Mouse (Mus musculus): Measurements from ENCODE around the gene Phc2.

Gene Phc2

DNA sequence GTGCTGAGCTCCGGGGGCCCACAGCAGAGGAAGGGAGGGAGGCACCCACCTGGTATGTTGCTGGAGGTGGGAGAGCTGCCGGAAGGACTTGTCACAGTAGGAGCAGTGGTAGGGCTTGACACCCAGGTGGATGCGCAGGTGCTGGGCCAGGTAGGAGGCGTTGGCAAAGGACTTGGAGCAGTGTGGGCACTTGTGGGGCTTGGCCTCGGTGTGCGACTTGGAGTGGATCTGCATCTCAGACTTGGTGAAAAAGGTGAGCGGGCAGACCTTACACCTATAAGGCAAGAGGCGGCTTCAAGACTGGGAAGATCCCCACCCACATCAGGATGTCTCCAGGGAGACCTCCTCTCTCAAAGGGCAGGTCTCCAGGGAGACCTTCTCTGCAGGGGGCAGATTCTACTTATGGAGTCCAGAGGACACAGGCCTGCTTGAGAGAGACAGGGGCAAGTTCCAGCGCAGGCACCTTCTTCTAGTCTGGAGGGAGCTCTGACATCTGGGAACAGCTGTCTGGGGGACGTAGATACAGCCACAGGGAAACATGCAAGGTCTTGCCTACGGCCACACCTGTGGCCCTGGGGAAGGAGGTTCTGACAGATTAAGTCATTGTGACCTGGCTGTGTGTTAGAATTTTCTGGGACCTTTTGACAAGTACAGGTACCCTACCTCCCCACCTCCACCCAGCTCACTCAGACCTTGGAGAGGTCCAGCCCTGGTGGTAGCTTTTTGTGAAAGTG, 131.6 kb downstream of the Phc2 start:
- no peak for DNase-seq

DNA sequence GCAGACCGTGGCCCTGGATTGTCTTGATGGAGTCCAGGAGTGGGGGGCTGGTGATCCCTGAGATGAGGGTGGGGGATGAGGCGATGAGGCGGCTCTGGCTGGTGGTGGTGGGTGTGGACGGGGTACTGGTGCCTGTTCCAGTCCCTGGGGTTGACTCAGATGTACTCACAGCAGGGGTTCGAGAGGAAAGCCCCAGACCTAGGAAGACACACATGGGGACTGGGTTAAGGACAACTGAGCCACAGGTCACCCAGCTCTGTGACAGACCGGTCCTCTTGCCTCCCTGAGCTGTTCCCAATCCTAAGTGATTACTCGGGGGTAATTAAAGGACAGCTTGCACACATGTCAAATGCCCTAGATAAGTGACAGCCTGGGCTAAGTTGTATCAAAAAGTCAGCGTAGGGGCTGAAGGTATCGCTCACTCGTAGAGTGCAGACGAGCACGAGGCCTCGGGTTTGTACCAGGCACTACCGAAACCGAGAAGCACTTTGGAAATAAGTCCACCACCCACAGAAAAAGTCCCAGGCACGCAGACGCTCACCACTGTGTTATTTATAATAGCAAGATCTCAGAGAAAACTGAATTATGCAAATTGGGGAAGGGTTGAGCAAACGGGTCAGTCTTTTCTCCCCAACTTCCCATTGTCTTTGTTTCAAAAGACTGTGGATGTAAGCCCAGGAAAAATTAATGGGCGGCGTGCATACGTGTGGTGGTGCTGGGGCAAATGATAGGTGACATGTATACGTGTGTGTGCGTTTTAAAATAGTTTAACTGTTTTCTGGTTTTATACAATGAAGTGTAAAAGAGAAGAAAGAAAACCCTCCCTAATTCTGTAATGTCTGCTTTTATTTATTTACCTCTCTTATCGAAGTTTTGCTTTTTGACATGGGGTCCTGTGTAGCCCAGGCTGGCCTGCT, 132.8 kb downstream of the Phc2 start:
- DNase-seq, result no peak

- DNase-seq, result no peak
Measured at GRCm38 (mm10) chr4:128788108-128788507, 133.6 kb downstream of the Phc2 start.

DNA sequence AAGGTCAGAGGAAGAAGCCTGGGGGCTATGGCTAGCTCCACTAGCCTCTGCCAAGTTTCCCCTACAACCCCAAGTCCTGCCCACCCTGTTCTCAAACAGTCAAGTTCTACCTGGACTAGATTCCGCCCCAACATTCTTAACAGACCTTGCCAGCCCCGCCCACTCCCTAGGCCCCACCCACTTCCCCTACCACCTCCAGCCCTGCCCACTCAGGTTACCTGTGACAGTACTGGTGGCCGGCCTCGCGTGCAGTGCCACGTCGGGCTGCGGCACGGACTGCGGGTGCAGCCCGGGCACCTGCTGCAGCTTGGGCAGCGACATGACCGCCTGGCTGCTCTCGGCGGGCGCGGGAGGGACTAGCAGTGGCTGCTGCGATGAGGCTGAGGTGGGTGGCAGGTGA, 135.1 kb downstream of the Phc2 start:
- no peak for DNase-seq

- DNase-seq, result no peak
Measured at GRCm38 (mm10) chr4:128793710-128794109, 139.2 kb downstream of the Phc2 start.

- no peak for DNase-seq
Measured at GRCm38 (mm10) chr4:128794198-128794597, 139.7 kb downstream of the Phc2 start.

DNA sequence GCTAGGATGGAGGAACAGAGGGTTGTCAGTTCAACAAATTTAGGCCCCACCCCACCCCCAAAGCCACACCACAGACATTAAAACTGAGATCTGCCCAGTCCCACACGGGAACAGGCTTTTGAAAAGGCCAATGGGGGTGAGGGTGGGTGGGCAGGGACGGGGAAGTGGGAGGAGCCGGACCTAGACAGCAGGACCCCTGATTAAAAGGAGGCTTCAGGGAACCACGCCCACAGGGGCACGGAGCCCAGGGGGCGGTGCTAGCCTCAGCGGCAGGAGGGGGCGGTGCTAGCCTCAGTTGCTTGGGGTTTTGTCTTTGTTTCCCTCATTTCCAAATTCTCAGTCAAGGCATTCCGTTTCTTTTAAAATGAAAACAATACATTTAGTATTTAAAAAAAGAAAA, 141.1 kb downstream of the Phc2 start:
- no peak for DNase-seq

DNA sequence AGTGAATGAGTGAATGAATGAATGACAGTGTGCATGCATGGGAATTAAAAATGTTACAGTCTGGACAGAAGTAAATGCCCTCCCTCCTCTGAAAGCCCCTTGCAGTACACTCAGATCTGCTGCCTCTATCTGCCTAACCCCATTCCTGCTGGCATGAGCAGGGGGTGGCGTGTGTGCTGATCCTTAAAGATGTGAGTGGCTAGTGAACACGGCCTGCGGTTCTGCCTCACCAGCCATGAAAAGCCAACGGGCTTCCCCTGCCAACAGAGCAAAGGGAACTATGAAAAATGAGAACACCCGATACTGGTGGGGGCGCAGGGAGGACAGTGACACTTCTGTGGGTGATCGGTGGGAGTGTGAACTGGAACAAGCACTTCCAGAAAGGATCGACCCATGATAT, 142.3 kb downstream of the Phc2 start:
- no peak for DNase-seq

GRCm38 (mm10) chr4:128801675-128802465, 147.4 kb downstream of the Phc2 start:
- DNase-seq, result peak; percentile 21
